Mouse (Mus musculus) MEL (cell line): ENCODE results near the gene Tnfrsf11a.

Experiments
- CHD2 ChIP-seq: IDR thresholded peaks from 2 replicates; pipeline ENCODE4 v1.6.1; 2011; ENCODE audit warnings: low read length, improper control_type of control experiment
- CTCF ChIP-seq, 3 experiments: IDR thresholded peaks in 2 of 3; conservative IDR thresholded peaks in 1 of 3; 2 replicates each; pipeline ENCODE4 v1.5.1; 2011 to 2012; ENCODE audit warnings: low read length in 3 of 3, low read depth in 2 of 3, mild to moderate bottlenecking in 2 of 3, improper control_type of control experiment in 1 of 3, inconsistent platforms in 1 of 3, mixed read lengths in 1 of 3, moderate library complexity in 1 of 3; ENCODE audit not compliant: control insufficient read depth in 1 of 3, insufficient read depth in 1 of 3, poor library complexity in 1 of 3, severe bottlenecking in 1 of 3
- EP300 ChIP-seq, 2 experiments: IDR thresholded peaks; 2 replicates each; pipeline ENCODE4 v1.6.1; 2011; ENCODE audit warnings: improper control_type of control experiment in 2 of 2, low read length in 2 of 2, low read depth in 1 of 2, mild to moderate bottlenecking in 1 of 2
- ETS1 ChIP-seq: IDR thresholded peaks from 2 replicates; pipeline ENCODE4 v1.6.1; 2012; ENCODE audit warnings: low read depth, mild to moderate bottlenecking, inconsistent platforms, low read length, improper control_type of control experiment, moderate library complexity
- JUND ChIP-seq: IDR thresholded peaks from 2 replicates; pipeline ENCODE4 v1.6.1; 2011; ENCODE audit warnings: low read depth, mild to moderate bottlenecking, improper control_type of control experiment, low read length
- KAT2A ChIP-seq: conservative IDR thresholded peaks from 2 replicates; pipeline ENCODE4 v1.6.1; 2012; ENCODE audit warnings: low read depth, low read length, improper control_type of control experiment, inconsistent platforms
- MAX ChIP-seq: IDR thresholded peaks from 2 replicates; pipeline ENCODE4 v1.6.1; 2011; ENCODE audit warnings: low read length, improper control_type of control experiment
- MYC ChIP-seq: IDR thresholded peaks from 2 replicates; pipeline ENCODE4 v1.6.1; 2011; ENCODE audit warnings: low read depth, mild to moderate bottlenecking, low read length, improper control_type of control experiment, moderate library complexity
- NRF1 ChIP-seq: IDR thresholded peaks from 2 replicates; pipeline ENCODE4 v1.6.1; 2014; ENCODE audit warnings: low read depth, mild to moderate bottlenecking, inconsistent platforms, low read length, improper control_type of control experiment, moderate library complexity; ENCODE audit not compliant: poor library complexity, insufficient read depth, severe bottlenecking
- POLR2A ChIP-seq, 2 experiments: IDR thresholded peaks; 2 replicates each; pipeline ENCODE4 v1.6.1; 2011 to 2012; ENCODE audit warnings: low read length in 2 of 2, mild to moderate bottlenecking in 2 of 2, control low read depth in 1 of 2, improper control_type of control experiment in 1 of 2, low read depth in 1 of 2, moderate library complexity in 1 of 2; ENCODE audit not compliant: control insufficient read depth in 1 of 2, insufficient read depth in 1 of 2, poor library complexity in 1 of 2
- ZNF384 ChIP-seq: IDR thresholded peaks from 2 replicates; pipeline ENCODE4 v1.6.1; 2012; ENCODE audit warnings: low read depth, mild to moderate bottlenecking, inconsistent platforms, low read length, improper control_type of control experiment

- TF ChIP-seq CTCF (IDR thresholded peaks at IDR 0.05 in 2 of 3, conservative IDR thresholded peaks at IDR 0.05 in 1 of 3; ENCODE audit: control insufficient read depth in 1 of 3, insufficient read depth in 1 of 3, low read depth in 2 of 3, low read length in 3 of 3, poor library complexity in 1 of 3, severe bottlenecking in 1 of 3) (no peak), MAX (no peak), KAT2A (no peak), ETS1 (0 out of 2 replicates have a peak, but pooled peaks have one; percentile 23), POLR2A (IDR thresholded peaks at IDR 0.05; ENCODE audit: control insufficient read depth in 1 of 2, insufficient read depth in 1 of 2, low read depth in 1 of 2, low read length in 2 of 2, poor library complexity in 1 of 2) (no peak), JUND (no peak), MYC (no peak), NRF1 (no peak), CHD2 (no peak), EP300 (IDR thresholded peaks at IDR 0.05; ENCODE audit: low read depth in 1 of 2, low read length in 2 of 2) (peak; percentile 43 to 63), ZNF384 (no peak)
Measured at GRCm38 (mm10) chr1:105804285-105804684, 23.8 kb downstream of the Tnfrsf11a start.
